Mouse (Mus musculus) bone marrow macrophage, adult 2 months (primary cell): Measurements from ENCODE around the gene Hexb.

Experiments used
- CTCF ChIP-seq: IDR thresholded peaks from 2 replicates; pipeline ENCODE4 v1.5.1; 2012; ENCODE audit warnings: low read depth, mild to moderate bottlenecking, low read length, moderate library complexity
- POLR2A ChIP-seq: IDR thresholded peaks from 2 replicates; pipeline ENCODE4 v1.6.1; 2012; ENCODE audit warnings: mild to moderate bottlenecking, low read depth, low read length, borderline replicate concordance

DNA sequence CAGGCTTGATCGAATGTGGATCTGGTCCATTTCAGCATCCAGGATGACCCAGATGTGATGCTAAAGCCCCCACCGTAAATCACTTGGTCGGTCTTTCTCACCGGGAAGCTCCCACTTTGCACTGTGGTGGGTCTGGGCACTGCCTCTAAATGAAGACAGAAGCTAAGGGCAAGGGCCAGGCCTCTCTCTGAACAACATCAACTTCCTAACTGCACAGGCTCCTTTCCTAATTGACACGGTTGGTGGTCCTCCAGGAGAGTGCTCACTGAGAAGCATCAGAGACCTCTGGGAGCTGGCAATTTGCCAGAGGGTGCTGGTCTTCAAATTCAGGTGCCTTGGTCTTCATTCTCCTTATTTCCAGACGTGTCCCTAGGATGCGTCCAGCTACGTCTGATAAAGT lies 25.7 kb upstream of the Hexb start:
- no peak for TF ChIP-seq POLR2A
- TF ChIP-seq CTCF: no peak
